Mouse (Mus musculus) C2C12 (cell line): ENCODE data around the gene Arhgef5.

Source experiments
- CEBPB ChIP-seq: IDR thresholded peaks from one replicate; pipeline ENCODE4 v1.6.1; 2011; ENCODE audit warnings: low read depth, mild to moderate bottlenecking, control low read depth, moderate library complexity
- CTCF ChIP-seq: IDR thresholded peaks from one replicate; pipeline ENCODE4 v1.5.1; 2011; ENCODE audit not compliant: control insufficient read depth, insufficient read depth, insufficient read length
- FOSL1 ChIP-seq: IDR thresholded peaks from one replicate; pipeline ENCODE4 v1.8.0; 2011; ENCODE audit warnings: mild to moderate bottlenecking, low read length; ENCODE audit not compliant: poor library complexity, insufficient read depth, severe bottlenecking
- MAX ChIP-seq: IDR thresholded peaks from one replicate; pipeline ENCODE4 v1.6.1; 2011; ENCODE audit warnings: mild to moderate bottlenecking, control low read depth
- MYOD1 ChIP-seq: IDR thresholded peaks from one replicate; pipeline ENCODE4 v1.6.1; 2011; ENCODE audit warnings: low read depth; ENCODE audit not compliant: control insufficient read depth, insufficient read length
- MYOG ChIP-seq: IDR thresholded peaks from one replicate; pipeline ENCODE4 v1.6.1; 2011; ENCODE audit not compliant: control insufficient read depth, insufficient read length; ENCODE audit errors: extremely low read depth
- USF1 ChIP-seq: IDR thresholded peaks from one replicate; pipeline ENCODE4 v1.6.1; 2011; ENCODE audit warnings: low read depth, mild to moderate bottlenecking, control low read depth, moderate library complexity

- TF ChIP-seq CTCF (no peak), MAX (no peak), MYOG (no peak), USF1 (no peak), FOSL1 (no peak), MYOD1 (no peak), CEBPB (no peak)
Measured at GRCm38 (mm10) chr6:43280481-43280880, 15.1 kb downstream of the Arhgef5 start.
